Mouse (Mus musculus): Measurements from ENCODE around the gene Smarcb1. TPM values are rescaled to one million over a fixed set of nuclear protein-coding genes. Genes with fewer than 3 reads are reported as not detected.

Gene Smarcb1
- total RNA-seq (2017) = 16.2 to 31.0 TPM (median 19.4 TPM) in 3 replicates

DNA sequence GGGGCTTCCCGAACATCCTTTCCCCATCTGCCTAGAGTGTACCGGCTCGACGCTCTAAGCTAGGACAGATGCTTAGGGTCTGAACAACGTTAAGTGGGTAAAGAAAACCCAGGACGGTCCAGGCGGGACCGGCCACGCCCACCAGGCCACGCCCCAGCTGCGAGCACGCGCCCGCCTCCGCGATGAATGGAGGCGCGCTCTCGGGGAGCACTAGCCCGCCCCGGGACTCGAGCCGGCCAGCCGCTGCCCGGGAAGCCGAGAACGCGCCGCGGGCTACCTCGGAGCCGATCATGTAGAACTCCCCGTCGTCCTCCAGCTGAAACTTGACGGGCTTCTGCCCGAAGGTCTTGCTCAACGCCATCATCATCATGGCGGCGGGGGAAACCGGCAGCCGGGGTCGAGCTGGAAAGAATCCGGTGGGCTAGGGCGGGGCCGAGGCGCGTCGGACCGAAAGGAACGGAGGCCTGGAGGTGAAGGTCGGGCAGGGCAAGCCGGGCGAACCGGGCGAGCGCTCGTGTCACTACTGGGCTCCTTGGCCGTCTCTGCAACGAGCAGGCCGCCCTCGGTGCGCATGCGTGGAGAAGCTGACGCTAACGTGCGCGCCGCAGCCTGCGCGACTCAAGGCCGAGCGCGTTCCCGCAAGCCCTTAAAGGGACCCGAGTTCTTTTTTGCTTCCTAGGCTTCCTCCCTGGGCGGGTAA, at the start of gene Smarcb1:
Gene Smarcb1, minus strand, starts transcription at position 592 of the 700 bp plus-strand sequence.
- ATAC-seq (replicated peaks; ENCODE audit: insufficient number of reproducible peaks, low FRiP score, low TSS enrichment, poor library complexity, severe bottlenecking) = peak; percentile 77

DNA sequence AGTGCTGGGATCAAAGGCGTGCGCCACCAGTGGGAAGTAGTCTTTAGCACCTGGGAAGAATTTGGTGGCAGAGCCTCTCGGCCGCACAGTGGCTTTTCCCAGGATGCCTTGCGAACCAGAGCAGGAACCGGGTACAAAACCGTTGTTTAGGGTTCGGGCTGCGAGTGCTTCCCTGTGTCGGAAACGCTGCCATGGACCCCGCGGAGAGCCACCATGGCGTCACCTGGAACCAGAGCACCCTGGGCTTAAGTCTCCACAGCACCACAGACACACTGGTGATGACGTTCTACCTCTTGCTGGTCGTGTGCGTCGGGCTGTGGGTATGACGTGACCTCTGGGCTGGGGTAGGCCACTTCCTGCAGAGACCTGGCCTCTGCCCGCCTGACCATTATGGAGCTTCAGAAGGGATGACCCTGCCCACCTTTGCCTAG, 33.0 kb upstream of the Smarcb1 start, which contains the start of gene Gm5134:
Gene Gm5134, plus strand, starts transcription at position 134 of the 431 bp plus-strand sequence.
- peak; percentile 41; the same call in 1 of the 2 replicates for ATAC-seq (replicated peaks; ENCODE audit: insufficient number of reproducible peaks, low FRiP score, low TSS enrichment, poor library complexity, severe bottlenecking)

DNA sequence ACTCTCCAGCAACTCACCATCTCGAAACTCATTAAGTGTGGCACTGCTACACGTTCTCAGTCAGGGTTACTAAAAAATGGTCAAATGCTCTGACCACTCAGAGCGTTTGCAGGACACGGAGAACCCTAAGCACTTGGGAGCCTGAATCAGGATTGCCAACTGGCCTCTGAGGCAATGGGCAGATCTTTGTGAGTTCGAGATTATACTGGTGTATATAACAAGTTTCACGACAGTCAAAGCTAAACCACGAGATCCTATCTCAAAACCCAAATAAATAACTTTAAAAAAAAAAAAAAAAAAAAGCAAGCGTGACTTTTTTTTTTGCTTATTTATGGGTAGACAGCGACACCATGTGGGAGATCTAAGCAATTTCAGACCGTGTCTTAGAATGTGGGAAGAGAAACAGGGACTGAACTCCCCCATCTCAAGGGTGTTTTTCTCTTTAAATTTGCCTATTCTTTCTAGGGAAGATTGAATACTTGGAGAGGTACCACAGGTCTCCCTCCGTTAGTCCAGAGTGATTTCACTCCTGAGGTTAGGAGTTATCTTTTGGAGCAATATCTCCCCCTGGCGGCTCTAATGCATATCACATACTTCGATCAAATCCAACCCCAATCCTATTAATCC, 30.1 kb upstream of the Smarcb1 start:
- ATAC-seq (replicated peaks; ENCODE audit: insufficient number of reproducible peaks, low FRiP score, low TSS enrichment, poor library complexity, severe bottlenecking) = peak; percentile 52; the same call in 1 of the 2 replicates

DNA sequence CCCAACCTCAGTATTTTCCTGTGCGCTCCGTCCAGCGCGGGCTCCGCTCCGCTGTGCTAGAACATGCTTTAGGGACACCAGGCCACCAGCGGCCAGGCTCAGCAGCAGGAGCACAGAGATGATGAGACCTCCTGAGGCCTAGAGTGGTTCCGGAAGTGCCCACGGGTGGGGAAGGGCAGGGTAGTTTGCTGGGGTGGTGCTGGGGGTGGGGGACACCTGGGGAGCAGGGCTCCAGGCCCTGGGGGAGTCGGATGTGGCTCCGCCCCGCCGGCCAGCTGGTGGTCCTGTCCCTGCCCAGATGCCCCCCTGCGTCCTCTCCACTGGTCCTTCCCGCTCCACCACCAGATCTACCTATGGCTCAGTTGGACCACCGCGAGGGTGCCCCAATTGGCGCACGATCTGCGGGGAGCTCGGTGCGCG, 29.4 kb upstream of the Smarcb1 start:
- ATAC-seq (replicated peaks; ENCODE audit: insufficient number of reproducible peaks, low FRiP score, low TSS enrichment, poor library complexity, severe bottlenecking) = no peak

DNA sequence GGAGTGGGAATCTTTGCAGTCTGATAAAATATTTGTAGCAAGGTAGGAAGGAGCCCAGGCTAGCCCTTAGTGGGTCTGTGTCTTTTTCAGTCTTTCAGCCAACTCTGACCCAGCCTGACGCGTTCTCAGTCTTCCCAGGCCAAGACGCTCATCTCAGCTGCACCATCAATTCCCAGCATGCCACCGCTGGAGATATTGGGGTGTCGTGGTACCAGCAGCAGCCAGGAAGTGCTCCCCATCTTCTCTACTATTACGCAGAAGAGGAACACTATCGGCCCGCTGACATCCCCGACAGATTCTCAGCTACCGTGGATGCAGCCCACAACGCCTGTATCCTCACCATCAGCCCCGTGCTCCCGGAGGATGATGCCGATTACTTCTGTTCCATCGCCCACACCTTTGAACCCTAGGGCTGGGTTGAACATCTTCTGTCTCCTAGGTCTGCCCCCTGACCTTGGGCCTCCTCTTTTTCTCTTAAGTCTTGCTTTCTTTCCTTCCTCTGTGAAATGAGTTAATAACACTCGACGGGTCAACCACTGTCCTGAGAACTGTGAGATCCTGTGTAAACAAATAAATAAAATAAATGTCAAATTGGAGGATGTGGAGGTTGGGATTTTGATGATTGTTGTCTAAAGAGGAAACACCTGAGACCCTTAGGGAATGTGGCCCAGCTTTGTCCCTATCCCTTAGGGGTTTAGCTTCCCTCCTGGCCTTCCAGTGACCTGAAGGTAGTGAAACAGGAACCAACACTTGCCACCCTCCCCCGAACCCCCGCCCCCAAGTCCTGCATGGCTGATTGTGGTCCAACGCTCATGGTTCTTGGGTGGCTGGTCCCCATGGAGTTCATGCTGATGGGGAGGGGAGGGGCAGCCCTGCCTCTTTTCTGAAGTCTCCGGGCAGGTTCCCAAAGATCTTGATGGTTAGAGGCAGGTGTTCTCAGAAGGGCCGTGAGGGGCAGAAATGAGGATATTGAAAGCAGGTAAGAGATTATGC, 27.9 kb upstream of the Smarcb1 start:
- no peak for ATAC-seq (replicated peaks; ENCODE audit: insufficient number of reproducible peaks, low FRiP score, low TSS enrichment, poor library complexity, severe bottlenecking)

DNA sequence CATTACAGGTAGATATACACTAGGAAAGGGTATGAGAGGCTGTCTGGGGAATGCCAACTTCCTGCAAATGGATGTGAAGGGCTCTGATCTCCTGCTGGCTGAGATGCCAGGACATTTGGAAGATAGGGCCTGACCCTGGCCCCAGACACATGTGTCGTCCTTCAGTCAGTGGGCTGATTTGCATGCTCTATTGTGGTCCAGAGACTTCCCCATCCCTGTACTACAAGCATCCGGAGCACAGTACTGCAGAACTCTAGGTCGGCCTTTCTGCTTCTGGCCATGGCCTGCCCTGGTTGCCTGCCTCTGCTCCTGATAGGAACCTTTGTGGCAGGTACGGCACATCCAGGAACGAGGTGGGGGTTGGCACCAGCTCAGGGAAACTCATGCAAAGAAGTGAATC, 26.7 kb upstream of the Smarcb1 start:
- ATAC-seq (replicated peaks; ENCODE audit: insufficient number of reproducible peaks, low FRiP score, low TSS enrichment, poor library complexity, severe bottlenecking) = no peak

DNA sequence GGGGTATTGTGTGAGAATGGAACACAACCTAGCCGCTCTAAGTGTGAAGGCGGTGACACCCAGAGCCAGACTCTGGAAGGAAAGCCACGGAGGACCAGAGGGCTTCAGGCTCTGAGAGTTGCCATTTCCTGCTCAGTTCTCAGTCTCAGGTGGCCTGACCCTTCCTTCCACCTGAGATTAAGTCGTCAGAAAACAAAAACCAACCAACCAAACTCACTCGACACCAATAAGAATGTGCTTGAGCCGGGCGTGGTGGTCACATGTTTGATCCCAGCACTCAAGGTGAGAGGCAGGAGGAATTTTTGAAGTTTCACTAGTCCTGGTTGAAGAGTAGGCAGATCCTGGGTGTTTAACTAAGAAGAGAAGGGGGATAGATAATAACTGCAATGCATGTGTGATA, 24.5 kb upstream of the Smarcb1 start:
- ATAC-seq (replicated peaks; ENCODE audit: insufficient number of reproducible peaks, low FRiP score, low TSS enrichment, poor library complexity, severe bottlenecking) = no peak

DNA sequence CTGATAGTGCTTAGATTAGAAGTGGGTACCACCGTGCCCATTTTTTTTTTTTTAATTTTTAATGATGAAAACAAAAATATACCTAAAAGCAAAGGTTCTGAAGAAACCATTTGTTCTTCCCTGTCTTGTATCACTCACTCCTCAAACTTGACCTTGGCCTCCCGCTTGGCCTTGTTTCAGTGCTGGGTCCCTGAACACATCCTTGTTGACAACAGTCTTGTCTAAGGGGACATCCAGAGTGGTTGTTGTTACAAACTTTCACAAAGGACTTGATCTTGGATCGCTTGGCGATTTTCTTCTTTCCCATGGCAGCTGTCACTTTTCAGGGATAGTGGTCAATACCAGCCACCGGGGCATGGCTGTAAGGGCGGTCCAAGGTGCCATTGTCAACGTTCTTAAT, 23.8 kb upstream of the Smarcb1 start:
- no peak for ATAC-seq (replicated peaks; ENCODE audit: insufficient number of reproducible peaks, low FRiP score, low TSS enrichment, poor library complexity, severe bottlenecking)

DNA sequence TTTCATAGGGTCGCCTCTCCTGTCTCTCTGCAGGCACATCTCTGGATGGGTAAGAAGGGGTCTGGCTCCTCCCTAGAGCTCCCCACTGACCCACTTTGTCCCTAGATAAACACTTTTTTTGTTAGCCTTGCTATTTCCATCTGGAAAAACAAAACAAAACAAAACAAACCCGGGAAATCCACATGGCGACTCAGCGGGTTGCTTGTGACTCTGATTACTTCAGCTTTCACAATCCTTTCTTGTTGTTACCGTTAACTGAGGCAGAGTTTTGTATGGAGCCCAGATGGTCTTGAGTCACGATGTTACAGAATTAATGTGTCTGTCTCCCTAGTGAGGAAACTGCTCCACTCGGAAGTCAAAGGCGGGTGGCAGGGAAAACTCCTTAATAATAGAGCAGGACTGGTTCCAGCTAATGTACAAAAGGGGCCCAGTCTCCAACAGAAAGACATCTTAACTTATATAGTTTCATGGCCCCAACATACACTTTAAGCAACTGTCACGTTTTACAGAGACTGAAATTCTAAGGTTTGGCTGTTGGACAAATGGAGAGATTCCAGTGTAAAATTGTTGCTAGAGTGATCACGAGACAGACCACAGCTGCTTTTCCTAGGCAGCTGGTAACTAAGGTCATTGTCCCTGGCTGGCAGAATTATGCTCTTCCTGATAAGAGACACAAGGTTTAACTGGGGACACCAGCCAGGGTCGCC, 22.8 kb upstream of the Smarcb1 start:
- ATAC-seq (replicated peaks; ENCODE audit: insufficient number of reproducible peaks, low FRiP score, low TSS enrichment, poor library complexity, severe bottlenecking) = no peak

DNA sequence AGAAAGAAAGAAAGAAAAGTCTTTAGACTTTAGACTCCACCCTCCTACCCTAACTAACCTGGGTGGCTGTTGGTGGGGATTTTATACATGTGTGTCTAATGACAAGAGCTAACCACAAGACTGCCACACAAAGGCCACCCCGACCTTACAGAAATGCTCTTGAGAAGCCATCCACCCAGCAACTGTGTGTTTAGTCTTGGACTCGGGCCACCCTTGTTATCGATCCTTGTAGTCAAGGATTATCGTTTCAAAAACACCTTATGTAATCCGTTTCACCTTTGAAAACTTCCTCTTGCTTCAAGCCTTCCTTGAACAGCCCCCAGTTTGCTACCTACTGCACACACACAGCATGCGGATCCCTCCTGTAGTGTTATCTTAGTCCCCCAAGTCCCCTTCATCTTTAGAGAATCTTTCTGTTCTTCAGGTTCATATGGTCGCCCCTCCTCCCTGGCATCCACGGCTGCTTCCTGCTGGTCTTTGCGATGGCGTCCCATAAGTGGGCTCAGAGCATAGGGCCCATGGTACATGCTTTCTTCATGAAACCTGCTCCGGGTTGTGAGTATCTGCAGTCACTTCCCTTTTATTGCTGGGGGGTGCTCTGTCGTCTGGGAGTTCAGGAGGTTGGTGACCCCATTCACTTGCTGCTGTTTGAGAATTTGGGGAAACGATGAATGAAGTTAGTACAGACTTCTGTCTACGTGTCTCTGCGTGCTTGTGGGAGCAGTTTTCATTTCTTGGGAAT, 21.5 kb upstream of the Smarcb1 start, which contains the start of gene Vpreb3:
Gene Vpreb3, plus strand, starts transcription at position 322 of the 742 bp plus-strand sequence.
- no peak for ATAC-seq (replicated peaks; ENCODE audit: insufficient number of reproducible peaks, low FRiP score, low TSS enrichment, poor library complexity, severe bottlenecking)

DNA sequence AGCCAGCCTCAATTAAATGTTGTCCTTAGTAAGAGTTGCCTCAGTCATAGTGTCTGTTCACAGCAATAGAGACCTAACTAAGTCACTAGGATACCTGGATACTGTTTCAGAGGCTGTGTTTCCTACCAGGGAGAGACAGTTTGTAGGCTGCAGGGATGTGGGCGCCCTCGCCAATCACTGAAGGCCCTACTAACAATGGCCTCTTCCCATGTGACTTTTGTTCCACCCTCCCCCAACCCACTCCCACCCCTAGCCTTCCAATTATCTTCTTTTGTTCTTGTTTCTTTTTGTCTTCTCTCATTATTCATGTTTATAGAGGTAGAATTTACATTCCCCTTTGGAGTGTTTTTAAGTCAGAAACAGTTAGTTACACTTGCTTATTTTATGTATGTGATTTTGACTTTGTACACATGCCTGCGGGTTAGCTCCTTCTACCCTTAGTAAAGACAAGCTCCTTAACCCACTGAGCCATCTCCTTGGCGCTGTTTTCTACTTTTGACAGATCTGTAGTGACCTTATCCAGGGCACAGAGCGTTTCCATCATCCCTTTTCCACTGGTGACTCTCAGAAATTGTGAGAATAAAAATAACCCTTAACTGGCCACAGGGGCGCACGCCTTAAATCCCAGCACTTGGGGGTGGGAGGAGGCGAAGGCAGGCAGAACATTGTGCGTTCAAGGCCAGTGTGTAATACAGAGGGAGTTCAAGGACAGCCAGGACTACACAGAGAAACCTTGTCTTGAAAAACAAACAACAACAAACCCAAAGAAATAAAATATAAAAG, 19.8 kb upstream of the Smarcb1 start:
- no peak for ATAC-seq (replicated peaks; ENCODE audit: insufficient number of reproducible peaks, low FRiP score, low TSS enrichment, poor library complexity, severe bottlenecking)

DNA sequence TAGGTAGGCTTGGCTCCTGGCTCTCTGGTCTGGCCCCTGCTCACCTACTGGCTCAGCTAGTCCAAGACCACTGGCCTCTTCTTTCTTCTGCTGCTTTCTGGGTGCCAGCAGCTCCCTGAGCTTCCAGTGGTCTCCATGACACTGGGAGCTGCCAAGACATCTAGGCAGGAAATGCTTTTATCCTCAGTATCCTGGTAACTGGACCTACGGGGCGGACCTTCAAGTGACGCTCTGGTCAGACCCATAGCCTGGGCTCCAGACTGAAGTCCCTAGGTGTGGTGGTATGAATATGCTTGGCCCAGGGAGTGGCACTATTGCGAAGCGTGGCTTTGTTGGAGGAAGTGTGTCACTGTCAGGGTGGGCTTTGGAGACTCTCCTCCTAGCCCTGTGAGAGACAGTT, 19.1 kb upstream of the Smarcb1 start, which contains the start of gene Gm867:
Gene Gm867, minus strand, starts transcription at position 153 of the 400 bp plus-strand sequence.
- no peak for ATAC-seq (replicated peaks; ENCODE audit: insufficient number of reproducible peaks, low FRiP score, low TSS enrichment, poor library complexity, severe bottlenecking)

DNA sequence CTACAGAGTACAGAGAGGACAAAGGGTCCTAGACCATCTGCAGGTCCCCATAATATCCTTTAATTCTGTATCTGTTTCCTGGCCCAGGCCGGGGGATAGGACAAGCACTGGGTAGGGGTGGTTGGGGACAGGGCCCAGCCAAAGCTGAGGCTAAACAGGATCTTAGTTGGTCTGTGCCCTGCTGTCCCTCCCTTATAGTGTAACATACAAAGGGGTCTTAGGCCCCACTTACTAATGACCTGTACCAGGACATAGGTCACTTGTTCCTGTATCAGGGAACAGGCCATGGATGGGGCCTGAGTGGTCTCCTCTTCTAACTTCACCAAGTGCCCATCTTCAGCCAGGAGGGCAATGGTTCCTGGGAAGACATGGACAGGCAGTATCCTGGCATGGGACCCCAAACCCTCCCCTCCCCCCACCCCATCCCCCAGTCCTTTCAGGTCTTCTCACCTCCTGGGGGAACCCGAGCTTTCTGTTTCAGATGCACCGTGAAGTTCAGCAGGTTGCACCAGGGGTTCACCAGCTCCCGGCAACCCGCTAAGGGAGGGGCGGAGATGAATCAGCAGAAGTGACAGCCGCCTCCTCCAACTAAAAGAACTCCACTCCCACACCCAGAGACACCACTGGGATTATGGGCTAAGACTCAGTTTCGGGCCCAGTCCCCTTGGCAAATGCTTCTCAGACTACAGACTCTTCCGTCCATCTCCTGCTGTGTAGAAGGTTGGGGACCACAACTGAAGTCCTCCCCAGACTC, 18.2 kb upstream of the Smarcb1 start:
- no peak for ATAC-seq (replicated peaks; ENCODE audit: insufficient number of reproducible peaks, low FRiP score, low TSS enrichment, poor library complexity, severe bottlenecking)

DNA sequence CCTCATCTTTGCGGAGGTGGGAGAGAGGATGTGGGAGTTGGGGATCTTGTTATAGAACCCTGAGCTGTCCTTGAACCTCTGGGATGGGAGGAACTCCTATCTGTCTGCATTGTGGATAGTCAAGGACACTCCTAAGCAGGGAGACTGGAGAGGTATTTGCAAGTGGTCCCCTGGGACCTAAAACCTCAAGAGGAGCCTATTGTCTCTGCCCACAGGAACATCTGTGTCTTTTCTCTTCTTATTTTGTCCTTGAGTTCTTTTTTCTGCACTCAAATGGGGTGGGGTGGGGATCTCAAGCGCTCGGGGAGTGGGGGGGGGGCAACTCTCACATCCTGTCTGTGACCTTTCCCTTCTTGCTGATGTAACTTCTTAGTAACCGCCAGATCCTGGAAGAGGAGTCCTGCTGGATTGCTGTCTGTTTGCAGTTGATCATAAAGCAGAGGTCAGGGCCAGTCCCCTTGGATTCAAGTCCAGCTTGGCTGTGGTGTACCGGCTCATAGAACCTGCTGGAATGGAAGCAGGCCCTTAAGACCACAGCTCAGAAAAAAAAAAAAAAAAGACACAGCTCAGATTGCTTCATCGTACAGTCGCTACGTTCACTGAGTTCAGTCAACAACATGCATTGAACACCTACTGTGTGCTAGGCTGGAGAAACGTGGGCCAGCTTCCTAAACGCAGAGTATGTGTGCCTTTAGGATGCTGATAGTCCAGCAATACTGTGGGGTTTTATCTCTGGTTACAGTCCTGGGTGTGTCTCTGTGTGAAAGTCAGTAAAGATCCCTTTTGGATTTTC, 16.6 kb upstream of the Smarcb1 start:
- ATAC-seq (replicated peaks; ENCODE audit: insufficient number of reproducible peaks, low FRiP score, low TSS enrichment, poor library complexity, severe bottlenecking) = no peak

DNA sequence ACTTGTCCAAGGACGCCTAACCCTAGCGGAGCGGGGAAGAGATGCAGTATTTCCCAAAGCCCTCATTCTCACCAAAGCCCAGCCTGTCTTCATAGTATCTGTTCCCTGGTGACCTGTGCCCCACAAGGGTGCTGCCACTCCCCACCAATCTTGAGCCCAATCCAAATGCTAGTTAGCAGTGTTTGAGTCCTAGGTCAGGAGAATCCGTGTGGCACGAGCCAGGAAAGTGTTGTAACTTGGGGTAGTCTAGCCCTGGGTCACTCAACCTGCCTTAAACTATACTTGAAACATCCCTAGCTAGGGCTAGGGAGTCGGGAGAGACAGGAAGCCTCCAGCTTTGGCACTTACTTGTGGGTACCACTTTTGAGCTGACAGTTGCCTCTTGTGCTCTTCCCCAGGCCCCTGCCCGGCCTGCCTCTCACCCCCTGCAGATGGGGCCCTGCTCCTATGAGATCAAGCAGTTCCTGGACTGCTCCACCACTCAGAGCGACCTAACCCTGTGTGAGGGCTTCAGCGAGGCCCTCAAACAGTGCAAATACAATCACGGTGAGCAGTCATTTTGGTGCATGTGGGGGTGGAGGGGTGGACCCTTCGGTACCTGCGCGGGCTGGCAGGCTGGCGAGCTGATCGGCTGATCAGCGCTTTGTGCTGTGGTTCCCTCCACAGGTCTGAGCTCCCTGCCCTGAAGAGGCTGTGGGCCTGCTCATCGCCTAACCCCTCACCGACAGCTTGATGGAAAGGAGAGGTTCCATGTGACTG, 15.7 kb upstream of the Smarcb1 start:
- ATAC-seq (replicated peaks; ENCODE audit: insufficient number of reproducible peaks, low FRiP score, low TSS enrichment, poor library complexity, severe bottlenecking) = no peak

Measured in monocyte, adult 5-6 weeks (primary cell).